Comparison of ENCODE assay signal across 34 mouse cellular contexts in the genomic region with DNA sequence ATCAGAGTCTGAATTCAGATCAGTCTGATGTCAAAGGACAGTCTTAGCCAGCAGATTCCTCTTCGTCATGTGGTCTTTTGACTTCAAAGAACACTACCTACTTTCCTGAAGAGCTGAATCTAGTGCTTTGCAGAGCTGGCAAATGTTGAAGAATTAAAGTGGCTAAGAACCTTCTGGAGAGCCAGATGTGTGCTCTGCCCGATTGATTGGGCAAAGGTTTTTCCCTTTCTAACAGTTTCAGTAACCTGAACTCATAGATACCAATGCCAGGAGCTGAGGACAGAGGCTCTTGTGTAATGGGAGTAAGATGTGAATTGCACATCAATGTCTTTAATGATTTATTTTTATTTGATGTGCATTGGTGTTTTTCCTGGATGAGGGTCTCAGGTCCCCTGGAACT.
"Had no signal": no experiment of that assay in that cellular context is flagged by ENCODE, and none has a peak within 500 bp of the region (broad histone marks: within the 10 kb centered on the region; RNA-seq: fewer than 3 reads in every experiment).

No protein-coding gene starts in this region.

- ATAC-seq: hindbrain, embryonic 16.5 days; hindbrain, postnatal 0 days; inflammation-experienced regulatory T-cells, adult 6 months; intestine, embryonic 15.5 days; intestine, embryonic 16.5 days; intestine, postnatal 0 days had no signal

- H3K4me1 ChIP-seq: heart, embryonic 10.5 days; heart, embryonic 12.5 days; hindbrain, embryonic 15.5 days; intestine, embryonic 15.5 days; kidney, embryonic 15.5 days had no signal

- H3K4me3 ChIP-seq: heart, embryonic 10.5 days; heart, embryonic 12.5 days; heart, embryonic 13.5 days; heart, embryonic 15.5 days; hindbrain, embryonic 10.5 days; hindbrain, embryonic 12.5 days; hindbrain, embryonic 13.5 days; hindbrain, embryonic 15.5 days; intestine, embryonic 15.5 days; kidney, embryonic 15.5 days; left cerebral cortex, adult 2 months had no signal

- H3K9me3 ChIP-seq: heart, embryonic 10.5 days; heart, embryonic 12.5 days; heart, embryonic 13.5 days; heart, embryonic 15.5 days; hindbrain, embryonic 10.5 days; hindbrain, embryonic 12.5 days; hindbrain, embryonic 13.5 days; hindbrain, embryonic 15.5 days; intestine, embryonic 15.5 days; kidney, embryonic 15.5 days had no signal

- H3K4me2 ChIP-seq: heart, embryonic 11.5 days; heart, embryonic 12.5 days; heart, embryonic 13.5 days; heart, embryonic 15.5 days; hindbrain, embryonic 12.5 days; hindbrain, embryonic 13.5 days; hindbrain, embryonic 14.5 days; hindbrain, embryonic 15.5 days; intestine, embryonic 15.5 days; kidney, embryonic 15.5 days had no signal

- DNase-seq: heart, postnatal 10 days; heart, postnatal 36 days; heart, postnatal 4 days; kidney, adult 11 months; kidney, adult 18-20 months; kidney, adult 2 months; kidney, adult 8-10 months; kidney, adult 9 months; kidney, postnatal 10 days; kidney, postnatal 14 days; kidney, postnatal 25 days; kidney, postnatal 36 days; kidney, postnatal 4 days; layer of hippocampus, adult 9-11 months; layer of hippocampus, postnatal 36 days had no signal

- H3K36me3 ChIP-seq: heart, embryonic 10.5 days; heart, embryonic 15.5 days; intestine, embryonic 15.5 days; kidney, embryonic 15.5 days had no signal

- H3K27ac ChIP-seq: heart, embryonic 10.5 days; heart, embryonic 13.5 days; heart, embryonic 15.5 days; hindbrain, embryonic 10.5 days; hindbrain, embryonic 12.5 days; hindbrain, embryonic 13.5 days; hindbrain, embryonic 14.5 days; hindbrain, embryonic 15.5 days; hindbrain, postnatal 0 days; intestine, embryonic 15.5 days; kidney, embryonic 15.5 days; kidney, postnatal 0 days; left cerebral cortex, adult 2 months had no signal

- H3K9ac ChIP-seq: heart, embryonic 12.5 days; heart, embryonic 13.5 days; heart, embryonic 15.5 days; hindbrain, embryonic 12.5 days; hindbrain, embryonic 13.5 days; hindbrain, embryonic 14.5 days; hindbrain, embryonic 15.5 days; intestine, embryonic 15.5 days; kidney, embryonic 15.5 days had no signal

- H3K27me3 ChIP-seq: heart, embryonic 12.5 days; heart, embryonic 13.5 days; heart, embryonic 15.5 days; hindbrain, embryonic 12.5 days; hindbrain, embryonic 13.5 days; hindbrain, embryonic 15.5 days; intestine, embryonic 15.5 days; kidney, embryonic 15.5 days had no signal
